Mouse (Mus musculus) subcutaneous adipose tissue, adult 2 months (tissue): ENCODE results near the gene Cdc26. TPM values are rescaled to one million over a fixed set of nuclear protein-coding genes. Genes with fewer than 3 reads are reported as not detected.

Source experiments
- polyA plus RNA-seq: library from polyadenylated mRNA; depleted of rRNA; stranded (reverse); fragments of >200 nt; gene quantifications from 2 replicates; pipeline ENCODE4 v1.2.3, GENCODE M21; 2012; ENCODE audit warnings: low replicate concordance; rRNA removed

Cdc26 gene
- 31.6 and 47.6 TPM in 2 replicates for polyA plus RNA-seq

DNA sequence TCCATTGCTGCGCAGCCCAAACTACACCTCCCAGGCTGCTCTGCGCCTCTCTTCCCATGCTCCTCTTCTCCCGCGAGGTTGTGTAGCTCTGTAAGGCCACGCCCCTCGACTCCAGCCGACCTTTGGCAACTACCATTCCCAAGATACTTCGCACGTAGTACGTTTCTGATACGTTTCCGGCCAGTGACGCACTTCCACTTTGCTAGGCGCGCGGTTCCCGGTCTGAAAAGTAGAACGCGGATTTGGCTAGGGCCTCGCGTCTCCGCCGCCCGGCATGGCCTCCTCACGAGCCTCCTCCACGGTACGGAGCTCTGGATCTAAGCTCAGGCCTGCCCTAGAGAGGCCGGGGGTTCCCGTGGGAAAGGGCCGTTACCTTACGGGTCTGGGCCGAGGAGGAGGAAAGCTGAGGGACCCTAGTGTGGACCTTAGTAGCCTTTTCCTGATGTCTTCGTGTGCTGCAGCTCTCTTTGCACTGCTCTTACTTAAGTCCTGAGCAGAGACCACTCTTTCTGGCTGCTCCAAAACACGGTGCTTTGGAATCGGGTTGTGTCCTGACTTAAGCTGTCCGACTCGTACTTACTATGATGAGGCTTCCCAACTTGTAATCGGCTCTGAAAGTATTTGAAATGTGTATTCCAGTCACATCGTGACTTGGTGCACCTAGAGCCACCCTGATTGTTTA lies at the start of gene Cdc26, which contains the start of gene Prpf4:
Gene Cdc26, minus strand, starts transcription at position 42 of the 682 bp plus-strand sequence.
Gene Prpf4, plus strand, starts transcription at position 197 of the 682 bp plus-strand sequence.

DNA sequence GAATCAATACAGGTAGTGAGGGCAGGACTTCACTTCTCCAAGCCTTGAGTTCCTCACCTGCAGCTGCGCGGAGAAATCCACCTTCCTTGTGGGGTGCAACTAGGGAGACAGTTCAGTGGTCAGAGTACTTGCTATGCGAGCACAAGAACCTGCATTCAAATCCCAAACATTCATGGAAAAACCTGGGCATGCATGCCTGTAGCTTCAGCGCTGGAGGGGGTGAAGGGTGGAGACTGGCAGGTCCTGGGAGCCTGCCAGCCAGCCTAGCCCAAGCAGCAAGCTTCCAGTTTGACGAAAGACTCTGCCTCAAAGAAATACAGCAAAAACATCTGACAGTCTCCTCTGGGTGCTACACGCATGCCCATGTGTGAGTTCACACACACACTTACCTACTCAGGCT lies 26.6 kb upstream of the Cdc26 start, which contains the start of gene Rnf183:
Gene Rnf183, minus strand, starts transcription at position 172 of the 400 bp plus-strand sequence.

DNA sequence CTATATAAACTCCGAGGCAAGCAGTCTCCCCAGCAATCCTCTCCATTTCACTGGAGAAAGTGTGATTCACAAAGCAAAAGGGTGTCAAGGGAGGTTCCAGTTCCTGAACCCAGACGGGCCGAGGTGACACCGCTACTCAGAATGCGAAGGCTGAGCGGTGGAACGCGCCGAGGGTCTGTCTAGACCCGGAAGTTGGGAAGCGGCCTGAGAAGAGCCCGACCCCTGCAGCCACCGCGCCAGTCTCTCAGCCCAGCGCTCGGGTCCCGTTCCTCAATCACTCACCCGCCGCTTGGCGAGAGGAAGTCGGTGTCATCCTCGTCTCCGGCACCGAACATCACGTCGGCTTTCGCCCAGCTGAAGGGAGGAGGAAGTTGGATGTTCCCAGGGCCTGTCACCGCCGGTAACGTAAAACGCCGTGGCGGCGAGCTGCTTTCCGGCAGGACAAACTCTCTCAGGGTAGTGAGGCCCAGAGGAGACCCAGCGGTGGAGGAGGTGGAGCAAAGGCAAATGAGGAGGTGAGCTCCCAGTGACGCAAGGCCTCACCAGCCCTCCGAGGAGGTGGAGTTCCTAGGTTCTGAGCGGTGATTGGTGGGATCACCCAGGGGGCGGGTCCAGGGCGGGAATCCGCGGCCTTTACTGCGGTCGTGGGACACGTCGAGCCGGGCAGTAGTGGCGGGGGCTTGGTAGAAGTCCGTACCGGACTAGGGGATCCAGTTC lies 48.2 kb downstream of the Cdc26 start, which contains the start of the genes Fkbp15 and Slc31a1:
Gene Fkbp15, minus strand, starts transcription at position 461 of the 717 bp plus-strand sequence.
Gene Slc31a1, plus strand, starts transcription at position 640 of the 717 bp plus-strand sequence.

Other genes with a start within 250 kb of the Cdc26 start
- gene Zfp37, start 177.6 kb downstream of the Cdc26 start, polyA plus RNA-seq: 0.37 and 1.2 TPM in 2 replicates
- gene Slc31a2, start 146.1 kb downstream of the Cdc26 start, polyA plus RNA-seq: 31.4 and 41.4 TPM in 2 replicates
- gene Fkbp15, start 48.1 kb downstream of the Cdc26 start, polyA plus RNA-seq: 31.5 and 38.2 TPM in 2 replicates
- 26.8 and 31.4 TPM in 2 replicates for gene Slc31a1, start 47.9 kb downstream of the Cdc26 start, polyA plus RNA-seq
- gene Prpf4, start 155 bp upstream of the Cdc26 start, polyA plus RNA-seq: 9.7 and 17.8 TPM in 2 replicates
- 0.33 and 4.0 TPM in 2 replicates for gene Rnf183, start 26.6 kb upstream of the Cdc26 start, polyA plus RNA-seq
- 0.49 and 4.7 TPM in 2 replicates for gene Wdr31, start 62.3 kb upstream of the Cdc26 start, polyA plus RNA-seq
- gene Bspry, start 71.4 kb upstream of the Cdc26 start, polyA plus RNA-seq: 0.34 and 45.2 TPM in 2 replicates
- 11.7 and 28.9 TPM in 2 replicates for gene Hdhd3, start 94.8 kb upstream of the Cdc26 start, polyA plus RNA-seq
- gene Alad, start 111.3 kb upstream of the Cdc26 start, polyA plus RNA-seq: 116 and 202 TPM in 2 replicates
- gene Pole3, start 116.4 kb upstream of the Cdc26 start, polyA plus RNA-seq: 22.1 and 23.5 TPM in 2 replicates
- 0.06 and 0.14 TPM in 2 replicates for gene 4933430I17Rik, start 116.7 kb upstream of the Cdc26 start, polyA plus RNA-seq
- 89.0 and 120 TPM in 2 replicates for gene Rgs3, start 151.2 kb upstream of the Cdc26 start, polyA plus RNA-seq